Mouse (Mus musculus): ENCODE results near the gene Olfr133. TPM values are rescaled to one million over a fixed set of nuclear protein-coding genes. Genes with fewer than 3 reads are reported as not detected.
"Not testable (repeated sequence)": the region's sequence is repeated elsewhere in the genome, so short reads cannot be mapped to it uniquely, and the experiment has no call there.

The Olfr133 gene
- not detected in 2 replicates for polyA plus RNA-seq (2012; rRNA removed)

DNA sequence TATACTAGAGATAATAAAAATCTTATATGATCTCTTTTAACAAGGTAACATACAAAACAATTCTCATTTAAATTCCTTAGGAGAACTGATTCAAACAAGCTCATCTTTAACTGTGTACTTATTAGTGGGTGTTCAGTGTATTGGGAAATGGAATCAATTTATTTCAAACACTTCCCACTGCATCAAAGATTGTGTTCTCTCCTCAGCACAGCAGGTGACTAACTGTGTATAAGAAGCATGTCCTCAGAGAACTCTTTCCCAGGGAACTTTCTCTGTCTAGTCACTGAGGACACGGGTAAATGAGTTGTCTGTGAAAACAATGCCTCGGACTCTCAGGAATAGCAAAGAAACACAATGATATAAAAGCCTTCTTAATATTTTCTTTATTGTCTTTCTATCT is at the start of gene Olfr133:
Gene Olfr133, plus strand, starts transcription at position 301 of the 400 bp plus-strand sequence.
- Histone ChIP-seq H3K4me3 (replicated peaks; ENCODE audit: extremely low read depth, low read depth, low read length) (no peak within 1 kb of the TSS), H3K4me1 (ENCODE audit: control insufficient read depth, insufficient read depth, low read length) (no peaks in the 10 kb centered on the region)
- no peak for DNase-seq
- TF ChIP-seq CTCF (IDR thresholded peaks at IDR 0.05; ENCODE audit: insufficient read depth, low read length) (no peak), POLR2A (IDR thresholded peaks at IDR 0.05; ENCODE audit: borderline replicate concordance, extremely low read depth, low read depth, low read length) (no peak)
- WGBS = 72% methylated on average over 2 of the region's 2 CpGs

DNA sequence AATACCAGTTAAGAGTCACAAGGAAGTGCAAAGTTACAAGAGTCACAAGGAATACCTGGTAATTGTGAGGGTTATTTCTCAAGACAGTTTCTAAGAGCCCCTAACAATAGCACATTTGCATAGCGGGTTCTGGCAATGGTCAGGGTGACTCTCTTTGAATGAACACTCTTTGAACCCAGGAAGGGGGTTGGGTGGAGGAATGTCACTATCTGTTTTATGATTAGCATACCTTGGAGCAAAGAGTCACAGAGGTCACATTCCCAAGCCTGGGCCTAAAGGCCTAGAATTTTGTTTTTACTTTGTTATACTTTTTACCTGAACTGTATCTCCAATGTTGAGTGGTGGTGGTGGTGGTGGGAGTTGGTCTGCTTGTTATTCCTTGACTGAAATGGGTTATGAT is 20.9 kb upstream of the Olfr133 start:
- 63% methylated on average over 1 of the region's 1 CpGs for WGBS
- H3K4me3 ChIP-seq (replicated peaks; ENCODE audit: extremely low read depth, low read depth, low read length); H3K4me1 ChIP-seq (ENCODE audit: control insufficient read depth, insufficient read depth, low read length); DNase-seq: not testable (repeated sequence)

GRCm38 (mm10) chr17:38125371-38125770 is 19.7 kb upstream of the Olfr133 start:
- not testable (repeated sequence) for H3K4me3 ChIP-seq (replicated peaks; ENCODE audit: extremely low read depth, low read depth, low read length); DNase-seq; H3K4me1 ChIP-seq (ENCODE audit: control insufficient read depth, insufficient read depth, low read length)
- WGBS = 50% methylated on average over 3 of the region's 3 CpGs

DNA sequence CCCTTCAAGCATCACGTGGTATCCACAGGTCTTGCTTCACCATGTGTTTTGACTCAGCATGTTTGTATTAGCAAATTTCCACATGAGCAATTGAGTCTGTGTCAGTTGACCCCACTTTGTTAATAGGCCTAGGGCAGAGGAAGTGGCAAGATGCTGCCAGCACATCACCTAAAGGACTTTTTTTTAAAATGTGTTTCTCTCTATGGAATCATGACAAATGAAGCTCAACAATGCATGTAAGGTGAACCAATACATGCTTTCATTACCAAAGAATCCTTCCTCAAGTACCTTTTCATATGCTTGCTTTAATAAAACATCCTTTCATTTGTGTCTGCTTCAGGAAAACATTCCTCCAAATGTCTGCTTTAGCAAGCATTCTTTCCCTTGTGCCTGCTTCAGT is 10.7 kb upstream of the Olfr133 start, which contains the start of gene Olfr132:
Gene Olfr132, minus strand, starts transcription at position 101 of the 400 bp plus-strand sequence.
- DNase-seq = no peak
- 68% methylated on average over 1 of the region's 1 CpGs for WGBS
- Histone ChIP-seq H3K4me1 (ENCODE audit: control insufficient read depth, insufficient read depth, low read length) (no peaks in the 10 kb centered on the region), H3K4me3 (replicated peaks; ENCODE audit: extremely low read depth, low read depth, low read length) (no peak within 1 kb of the TSS)
- TF ChIP-seq CTCF (IDR thresholded peaks at IDR 0.05; ENCODE audit: insufficient read depth, low read length) = no peak
- no peak for TF ChIP-seq POLR2A (IDR thresholded peaks at IDR 0.05; ENCODE audit: borderline replicate concordance, extremely low read depth, low read depth, low read length)

- no peak for DNase-seq
- 68% methylated on average over 3 of the region's 3 CpGs for WGBS
- TF ChIP-seq POLR2A (IDR thresholded peaks at IDR 0.05; ENCODE audit: borderline replicate concordance, extremely low read depth, low read depth, low read length) (no peak), CTCF (IDR thresholded peaks at IDR 0.05; ENCODE audit: insufficient read depth, low read length) (no peak)
- no peak within 1 kb of the TSS for H3K4me3 ChIP-seq (replicated peaks; ENCODE audit: extremely low read depth, low read depth, low read length)
- no peaks in the 10 kb centered on the region for H3K4me1 ChIP-seq (ENCODE audit: control insufficient read depth, insufficient read depth, low read length)
These were observed 26.0 kb downstream of the Olfr133 start, which contains the start of gene Olfr134 for GRCm38 (mm10) chr17:38171088-38171487. TSS of gene Olfr134 (plus strand) at chr17:38171388.

Other genes starting within 250 kb of the Olfr133 start
- gene Olfr127, start 244.8 kb upstream of the Olfr133 start, polyA plus RNA-seq (2012; rRNA removed) = not detected in 2 replicates
- not detected in 2 replicates for gene Olfr128, start 224.7 kb upstream of the Olfr133 start, polyA plus RNA-seq (2012; rRNA removed)
- gene Olfr761, start 192.2 kb upstream of the Olfr133 start, polyA plus RNA-seq (2012; rRNA removed) = not detected in 2 replicates
- gene Olfr129, start 85.2 kb upstream of the Olfr133 start, polyA plus RNA-seq (2012; rRNA removed) = not detected in 2 replicates
- gene Olfr130, start 81.4 kb upstream of the Olfr133 start, polyA plus RNA-seq (2012; rRNA removed) = not detected in 2 replicates
- gene Olfr131, start 56.6 kb upstream of the Olfr133 start, polyA plus RNA-seq (2012; rRNA removed) = not detected in 2 replicates
- gene Olfr132, start 10.8 kb upstream of the Olfr133 start, polyA plus RNA-seq (2012; rRNA removed) = not detected in 2 replicates
- not detected in 2 replicates for gene Olfr134, start 26.1 kb downstream of the Olfr133 start, polyA plus RNA-seq (2012; rRNA removed)
- not detected in 2 replicates for gene Olfr135, start 59.1 kb downstream of the Olfr133 start, polyA plus RNA-seq (2012; rRNA removed)
- not detected in 2 replicates for gene Olfr138, start 115.8 kb downstream of the Olfr133 start, polyA plus RNA-seq (2012; rRNA removed)
- not detected in 2 replicates for gene Olfr137, start 162.3 kb downstream of the Olfr133 start, polyA plus RNA-seq (2012; rRNA removed)
- gene Olfr136, start 184.6 kb downstream of the Olfr133 start, polyA plus RNA-seq (2012; rRNA removed) = not detected in 2 replicates